Mouse (Mus musculus) forebrain, embryonic 11.5 days (tissue): ENCODE measurements at regions not wholly inside any gene's neighbourhood (a gene's known extent, or its start where the extent isn't known, plus 50 kb on each side); places are given as distances from the start of the nearest gene placed in this dataset.
A peak's percentile ranks its signal among the peaks of the same experiment; 100 is the strongest.

ENCODE experiments used
- ATAC-seq: fragments of 200-750 bp; cut with Nextera tagmentation; replicated peaks from 2 replicates; pipeline ENCODE4 v1.8.0; 2017; ENCODE audit warnings: moderate TSS enrichment; ENCODE audit not compliant: low FRiP score
- DNase-seq: peaks from one replicate; pipeline ENCODE4 v3.0.0-alpha.2; 2017; ENCODE audit warnings: low spot score
- H3K27ac ChIP-seq: fragments of 300-500 bp; sonication (generic); 2 replicates; pipeline ENCODE4 v1.5.1; 2014; ENCODE audit warnings: low read depth, low read length
- H3K27me3 ChIP-seq: fragments of 300-500 bp; sonication (generic); 2 replicates; pipeline ENCODE4 v1.6.1; 2014; ENCODE audit warnings: mild to moderate bottlenecking, low read length, mixed read lengths; ENCODE audit not compliant: control insufficient read depth, insufficient read depth
- H3K36me3 ChIP-seq: fragments of 300-500 bp; sonication (generic); 2 replicates; pipeline ENCODE4 v1.6.1; 2014; ENCODE audit warnings: mild to moderate bottlenecking, low read length, moderate library complexity, mixed read lengths; ENCODE audit not compliant: control insufficient read depth, insufficient read depth
- H3K4me1 ChIP-seq: fragments of 300-500 bp; sonication (generic); replicated peaks from 2 replicates; pipeline ENCODE4 v1.6.1; 2014; ENCODE audit warnings: low read length, mixed read lengths; ENCODE audit not compliant: control insufficient read depth, insufficient read depth
- H3K4me2 ChIP-seq: fragments of 300-500 bp; sonication (generic); 2 replicates; pipeline ENCODE4 v1.6.1; 2014; ENCODE audit warnings: low read depth, mild to moderate bottlenecking, low read length, moderate library complexity, mixed read lengths; ENCODE audit not compliant: severe bottlenecking
- H3K4me3 ChIP-seq: fragments of 300-500 bp; sonication (generic); 2 replicates; pipeline ENCODE4 v1.5.1; 2014; ENCODE audit warnings: low read depth, low read length
- H3K9ac ChIP-seq: fragments of 300-500 bp; sonication (generic); 2 replicates; pipeline ENCODE4 v1.6.1; 2014; ENCODE audit warnings: low read length
- H3K9me3 ChIP-seq: fragments of 300-500 bp; sonication (generic); 2 replicates; pipeline ENCODE4 v1.6.1; 2016; ENCODE audit warnings: low read length, mixed read lengths; ENCODE audit not compliant: control insufficient read depth
- WGBS: fragments of 180-500 bp; shearing (Covaris S2); extraction: QIAGEN DNeasy Blood & Tissue Kit; methylation state at CpG from one replicate; pipeline ENCODE4 v1.1.7; 2014; 5-methylcytosine and 5-hydroxymethylcytosine counted together

DNA sequence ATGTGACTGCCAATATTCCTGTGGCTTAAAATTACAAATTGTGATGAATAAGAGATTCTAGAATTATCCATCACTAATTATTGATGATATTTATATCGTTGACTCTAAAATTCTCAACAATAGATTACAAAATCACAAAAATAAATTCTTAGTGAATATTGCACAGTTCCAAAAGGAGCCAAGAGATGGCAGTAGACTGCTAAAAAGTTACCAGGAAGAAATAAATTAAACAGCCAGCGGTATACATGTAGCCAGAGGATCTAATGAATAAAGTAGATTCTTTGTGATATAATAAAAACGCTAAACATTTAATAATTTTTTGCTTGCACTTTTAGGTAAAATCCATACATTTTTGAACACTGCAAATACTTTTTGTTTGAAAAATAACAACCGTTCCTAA lies 294.7 kb downstream of the Lipi start:
- Histone ChIP-seq H3K4me3 (no peak overlapping the region), H3K9ac (no peak overlapping the region), H3K4me1 (no peaks in the 10 kb centered on the region), H3K36me3 (no peaks in the 10 kb centered on the region), H3K27me3 (no peaks in the 10 kb centered on the region), H3K27ac (no peak overlapping the region), H3K4me2 (no peak overlapping the region), H3K9me3 (no peaks in the 10 kb centered on the region)
- ATAC-seq (0 out of 2 replicates have a peak, but pooled peaks have one; percentile 30), DNase-seq (no peak)
- WGBS: 45% methylated on average over 4 of the region's 4 CpGs

DNA sequence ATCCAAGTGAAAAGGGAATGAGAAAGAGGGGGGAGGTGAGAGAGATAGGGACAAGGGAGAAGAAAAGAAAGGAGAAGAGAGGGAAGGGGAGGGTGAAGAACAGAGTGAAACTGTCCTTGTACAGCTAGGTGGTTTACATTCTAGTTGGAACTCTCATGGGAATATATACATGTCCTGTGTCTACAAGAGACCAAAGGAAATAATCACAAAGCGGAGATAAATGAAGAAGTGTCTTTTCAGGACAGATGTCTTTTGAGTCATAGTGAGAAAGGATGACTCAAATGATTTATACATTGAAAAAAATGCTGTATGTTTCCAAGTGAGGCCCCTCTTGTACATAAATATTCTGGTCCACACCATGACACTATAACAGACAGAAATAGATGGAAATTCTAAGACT lies 298.7 kb downstream of the Lipi start:
- WGBS: 88% methylated on average over 1 of the region's 1 CpGs
- Histone ChIP-seq H3K27me3 (no peaks in the 10 kb centered on the region), H3K9ac (no peak overlapping the region), H3K9me3 (no peaks in the 10 kb centered on the region), H3K36me3 (no peaks in the 10 kb centered on the region), H3K4me3 (no peak overlapping the region), H3K27ac (no peak overlapping the region), H3K4me2 (no peak overlapping the region), H3K4me1 (no peaks in the 10 kb centered on the region)
- DNase-seq (no peak), ATAC-seq (no peak)

DNA sequence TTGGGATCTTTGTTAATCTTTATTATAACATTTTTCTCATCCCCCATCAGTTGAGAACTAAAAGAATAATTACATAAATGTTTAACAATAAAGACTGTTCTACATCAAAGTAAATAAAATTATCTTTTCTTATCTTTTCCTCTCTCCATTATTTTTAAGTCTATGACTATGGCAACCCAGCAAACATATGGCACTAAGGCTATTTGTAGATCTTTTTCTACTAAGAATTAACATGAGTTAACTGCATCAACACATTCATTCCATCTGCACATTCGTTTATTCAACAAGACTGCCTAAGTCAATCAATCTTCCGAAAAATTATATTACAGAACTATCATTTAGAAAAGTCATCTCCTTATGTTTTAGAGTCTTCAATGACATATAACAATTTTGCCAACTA lies 300.1 kb downstream of the Lipi start:
- Histone ChIP-seq H3K27ac (no peak overlapping the region), H3K9me3 (no peaks in the 10 kb centered on the region), H3K4me1 (no peaks in the 10 kb centered on the region), H3K27me3 (no peaks in the 10 kb centered on the region), H3K9ac (no peak overlapping the region), H3K4me3 (no peak overlapping the region), H3K4me2 (no peak overlapping the region), H3K36me3 (no peaks in the 10 kb centered on the region)
- DNase-seq (no peak), ATAC-seq (no peak)
- WGBS: 94% methylated on average over 2 of the region's 2 CpGs

DNA sequence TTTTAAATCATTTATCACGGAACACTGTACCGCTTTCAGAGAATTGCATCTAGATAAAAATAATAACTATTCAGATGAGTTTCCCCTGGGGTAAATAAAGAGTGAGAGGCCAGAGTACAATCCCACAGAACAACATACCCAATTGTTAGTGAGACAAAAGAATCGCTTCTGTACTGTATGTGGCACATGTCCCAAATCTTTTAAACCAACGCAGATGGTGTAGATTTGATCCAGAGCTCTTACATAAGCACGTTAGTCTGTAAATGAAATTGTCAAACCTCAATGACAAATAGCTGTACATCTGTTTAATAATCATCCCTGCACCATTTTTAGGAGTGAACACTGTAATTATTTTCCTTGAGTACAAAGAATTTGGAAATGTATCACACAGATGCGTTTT lies 322.0 kb downstream of the Lipi start:
- Histone ChIP-seq H3K9ac (no peak overlapping the region), H3K4me3 (no peak overlapping the region), H3K4me1 (no peaks in the 10 kb centered on the region), H3K27ac (no peak overlapping the region), H3K27me3 (no peaks in the 10 kb centered on the region), H3K4me2 (no peak overlapping the region), H3K9me3 (no peaks in the 10 kb centered on the region), H3K36me3 (no peaks in the 10 kb centered on the region)
- no peak for DNase-seq
- WGBS: 91% methylated on average over 6 of the region's 6 CpGs
- no peak for ATAC-seq

DNA sequence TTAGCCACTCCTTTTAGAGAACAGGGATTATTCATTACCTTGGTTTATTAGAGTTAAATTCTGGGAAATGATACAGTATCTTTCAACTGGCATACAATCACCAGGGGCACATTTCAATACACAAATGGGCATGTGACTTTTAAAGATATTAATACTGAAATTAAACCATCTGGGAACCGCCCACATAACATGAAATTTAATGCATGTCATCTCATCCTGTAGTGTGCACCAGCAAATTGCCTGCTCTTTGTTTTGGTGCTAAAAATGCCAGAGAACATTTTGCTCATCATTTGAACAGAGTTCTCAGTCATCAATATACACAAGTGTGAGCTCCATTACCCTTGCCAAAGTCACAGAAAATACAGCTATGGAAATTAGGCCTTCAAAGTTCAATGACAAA lies 330.9 kb downstream of the Lipi start:
- H3K36me3 ChIP-seq: no peaks in the 10 kb centered on the region
- no peak overlapping the region for H3K4me3 ChIP-seq
- H3K27me3 ChIP-seq: no peaks in the 10 kb centered on the region
- ATAC-seq (no peak), DNase-seq (no peak)
- no peak overlapping the region for H3K9ac ChIP-seq
- H3K4me2 ChIP-seq: no peak overlapping the region
- H3K9me3 ChIP-seq: no peaks in the 10 kb centered on the region
- H3K27ac ChIP-seq: no peak overlapping the region
- WGBS: 91% methylated on average over 1 of the region's 1 CpGs
- no peaks in the 10 kb centered on the region for H3K4me1 ChIP-seq

DNA sequence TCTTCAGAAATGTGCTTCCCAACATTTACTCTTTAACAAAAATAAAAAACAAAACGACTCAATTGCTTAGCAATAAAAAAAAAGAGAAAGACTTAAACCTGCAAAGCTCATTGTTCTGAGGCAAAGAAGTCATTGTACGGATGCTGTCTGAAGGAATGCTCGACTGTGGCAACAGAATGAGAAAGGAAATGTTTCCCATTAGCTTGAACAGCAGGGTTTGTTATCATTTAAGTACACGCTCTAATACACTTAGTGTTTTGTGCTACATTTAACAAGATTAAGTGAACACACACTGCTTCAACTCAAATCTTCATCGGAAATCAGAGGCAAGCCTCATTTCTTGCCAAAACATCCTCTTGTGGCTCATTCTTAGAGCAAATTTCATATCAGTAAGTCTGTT lies 336.7 kb downstream of the Lipi start:
- no peak for ATAC-seq
- no peaks in the 10 kb centered on the region for H3K9me3 ChIP-seq
- H3K36me3 ChIP-seq: no peaks in the 10 kb centered on the region

DNA sequence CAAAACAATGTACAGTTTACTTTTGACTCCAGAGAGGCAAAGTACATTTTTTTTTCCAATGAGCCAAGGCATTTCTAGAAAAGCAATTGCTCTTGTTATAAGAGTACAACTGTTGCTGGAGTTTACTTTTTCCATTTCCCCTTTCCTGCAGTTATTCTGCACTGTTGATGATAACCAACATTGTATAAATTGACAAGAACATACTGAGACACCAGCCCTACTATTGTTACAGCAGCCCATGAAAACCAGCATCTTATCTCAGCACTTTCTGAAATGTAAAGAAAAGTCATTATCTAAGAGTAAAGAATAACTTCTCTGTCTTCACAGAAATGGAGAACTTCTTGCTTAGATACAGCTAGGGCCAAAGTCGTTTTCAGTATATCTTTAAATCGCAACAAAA lies 345.5 kb downstream of the Lipi start:
- Histone ChIP-seq H3K4me2 (no peak overlapping the region), H3K4me3 (no peak overlapping the region), H3K4me1 (no peaks in the 10 kb centered on the region), H3K9me3 (no peaks in the 10 kb centered on the region), H3K27me3 (no peaks in the 10 kb centered on the region), H3K27ac (no peak overlapping the region), H3K36me3 (no peaks in the 10 kb centered on the region), H3K9ac (no peak overlapping the region)
- WGBS: 87% methylated on average over 2 of the region's 2 CpGs
- DNase-seq: no peak
- ATAC-seq: no peak

More for the DNA sequence above, 336.7 kb downstream of the Lipi start:
- no peak overlapping the region for H3K4me3 ChIP-seq
- H3K27me3 ChIP-seq: no peaks in the 10 kb centered on the region
- H3K4me1 ChIP-seq: no peaks in the 10 kb centered on the region
- no peak overlapping the region for H3K4me2 ChIP-seq
- WGBS: 5% methylated on average over 5 of the region's 5 CpGs
- no peak overlapping the region for H3K9ac ChIP-seq
- no peak for DNase-seq
- no peak overlapping the region for H3K27ac ChIP-seq

DNA sequence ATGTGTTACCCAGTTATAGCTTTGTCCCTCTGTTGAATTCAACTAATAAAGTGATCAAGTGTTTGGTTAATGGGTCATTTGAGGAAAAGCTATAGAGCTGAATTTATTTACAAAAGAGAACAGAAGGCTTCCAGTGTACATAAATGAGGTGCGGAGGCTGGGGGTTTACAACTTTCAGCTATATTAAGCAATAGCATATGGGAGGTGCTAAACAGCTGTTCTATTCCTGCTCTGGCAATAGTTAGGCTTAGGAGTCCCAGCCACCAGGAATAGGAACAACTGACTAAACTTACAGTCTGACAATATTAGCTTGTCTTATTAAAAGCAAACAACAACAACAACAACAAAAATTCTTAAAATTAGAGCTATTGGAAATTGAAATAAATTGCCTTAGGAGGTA lies 353.7 kb downstream of the Lipi start:
- Histone ChIP-seq H3K4me3 (no peak overlapping the region), H3K9ac (no peak overlapping the region), H3K36me3 (no peaks in the 10 kb centered on the region), H3K4me2 (no peak overlapping the region), H3K27ac (no peak overlapping the region), H3K9me3 (no peaks in the 10 kb centered on the region), H3K27me3 (no peaks in the 10 kb centered on the region), H3K4me1 (no peaks in the 10 kb centered on the region)
- no peak for ATAC-seq
- WGBS: 78% methylated on average over 1 of the region's 1 CpGs
- no peak for DNase-seq

DNA sequence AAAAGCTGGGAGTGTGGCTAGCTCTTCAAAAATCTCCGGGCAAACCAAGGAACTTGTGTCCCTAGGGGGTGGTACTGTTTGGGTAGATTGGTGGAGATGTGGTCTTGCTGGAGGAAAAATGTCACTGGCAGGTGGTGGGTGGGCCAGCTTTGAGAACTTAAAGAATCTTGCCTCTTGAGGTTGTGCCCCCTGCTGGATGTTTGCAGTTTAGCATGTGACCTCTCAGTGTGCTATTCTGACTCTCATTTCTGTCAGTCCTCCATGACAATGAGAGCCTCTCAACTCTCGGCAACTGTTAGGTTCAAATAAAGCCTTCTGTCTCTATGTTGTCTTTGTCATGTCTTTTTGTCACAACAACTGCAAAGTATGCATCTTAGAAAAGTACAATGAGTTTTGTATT lies 392.5 kb downstream of the Lipi start:
- no peak overlapping the region for H3K4me2 ChIP-seq
- no peak overlapping the region for H3K27ac ChIP-seq
- no peak overlapping the region for H3K4me3 ChIP-seq
- DNase-seq: no peak
- H3K9ac ChIP-seq: no peak overlapping the region
- no peak for ATAC-seq
- H3K27me3 ChIP-seq: no peaks in the 10 kb centered on the region
- WGBS: 81% methylated on average over 2 of the region's 2 CpGs
- no peaks in the 10 kb centered on the region for H3K36me3 ChIP-seq
- H3K9me3 ChIP-seq: no peaks in the 10 kb centered on the region
- no peaks in the 10 kb centered on the region for H3K4me1 ChIP-seq
